ENCODE assay signal across 20 mouse cellular contexts in the genomic region with DNA sequence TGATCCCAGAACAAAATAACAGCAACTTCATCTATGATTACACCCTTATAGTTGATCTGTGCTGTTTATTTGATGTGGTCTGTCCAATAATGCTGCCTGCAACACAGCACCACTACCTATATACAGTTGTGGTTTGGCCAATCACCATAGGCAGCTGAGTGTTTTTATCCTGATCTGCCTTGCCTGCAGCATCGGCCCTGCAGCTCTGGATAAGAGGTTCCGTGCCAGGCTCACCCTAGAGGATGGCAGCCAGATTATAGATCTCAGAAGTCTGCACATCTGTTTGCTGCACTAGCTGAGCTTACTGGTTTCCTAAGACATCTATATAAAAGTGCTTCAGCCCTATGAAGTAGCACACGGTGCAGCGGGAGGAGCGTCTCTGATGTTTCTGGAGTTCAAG. TPM values are rescaled to one million over a fixed set of nuclear protein-coding genes. Genes with fewer than 3 reads are reported as not detected.
DNase-seq lines count a peak whose midpoint lies in the region; ATAC-seq and TF ChIP-seq lines count a peak whose summit lies in the region.
"Had no signal": no experiment of that assay in that cellular context is flagged by ENCODE, and none has a peak within 500 bp of the region (broad histone marks: within the 10 kb centered on the region; RNA-seq: fewer than 3 reads in every experiment).

No protein-coding gene starts in this region.

- H3K9ac ChIP-seq in MEL (ENCODE audit: control insufficient read depth, low read depth, low read length, poor library complexity, severe bottlenecking), result no peak overlapping the region
- no peak overlapping the region for H3K9ac ChIP-seq in liver, embryonic 15.5 days
- H3K9ac ChIP-seq: heart, embryonic 15.5 days had no signal

- H3K9me3 ChIP-seq in MEL (replicated peaks; ENCODE audit: insufficient read depth, low read length), result no peaks in the 10 kb centered on the region
- no peaks in the 10 kb centered on the region for H3K9me3 ChIP-seq in liver, embryonic 15.5 days (replicated peaks)
- no peaks in the 10 kb centered on the region for H3K9me3 ChIP-seq in heart, embryonic 10.5 days
- H3K9me3 ChIP-seq: heart, embryonic 15.5 days; hindbrain, embryonic 10.5 days had no signal

- H3K27me3 ChIP-seq in MEL (ENCODE audit: control insufficient read depth in 1 of 2, insufficient read depth in 2 of 2, low read length in 2 of 2), result no peaks in the 10 kb centered on the region
- H3K27me3 ChIP-seq in liver, embryonic 15.5 days, result no peaks in the 10 kb centered on the region
- no peaks in the 10 kb centered on the region for H3K27me3 ChIP-seq in heart, embryonic 10.5 days (ENCODE audit: insufficient read depth, poor library complexity, severe bottlenecking)
- H3K27me3 ChIP-seq: heart, embryonic 15.5 days; Patski had no signal

- ATAC-seq in erythroid progenitor cell, adult 5-6 weeks (replicated peaks; ENCODE audit: low FRiP score, poor library complexity, severe bottlenecking), result peak; percentile 89
- ATAC-seq in liver, embryonic 15.5 days (ENCODE audit: insufficient read depth), result peak; percentile 94
- ATAC-seq: hindbrain, postnatal 0 days; Patski had no signal

- H3K4me3 ChIP-seq in MEL (ENCODE audit: control insufficient read depth in 1 of 2, insufficient read depth in 1 of 2, low read depth in 2 of 2, low read length in 2 of 2), result no peak overlapping the region
- no peak overlapping the region for H3K4me3 ChIP-seq in liver, embryonic 15.5 days (replicated peaks)
- H3K4me3 ChIP-seq in heart, embryonic 10.5 days, result no peak overlapping the region
- H3K4me3 ChIP-seq: heart, embryonic 15.5 days; hindbrain, embryonic 10.5 days had no signal

- H3K36me3 ChIP-seq in MEL (ENCODE audit: control insufficient read depth in 1 of 2, insufficient read depth in 2 of 2, low read length in 2 of 2), result no peaks in the 10 kb centered on the region
- H3K36me3 ChIP-seq in liver, embryonic 15.5 days (replicated peaks), result no peaks in the 10 kb centered on the region
- H3K36me3 ChIP-seq in heart, embryonic 10.5 days, result no peaks in the 10 kb centered on the region
- H3K36me3 ChIP-seq: heart, embryonic 15.5 days; hindbrain, embryonic 10.5 days had no signal

- peak overlapping the region; percentile 27; the same call in 1 of the 2 replicates for H3K4me2 ChIP-seq in liver, embryonic 15.5 days
- H3K4me2 ChIP-seq: heart, embryonic 15.5 days had no signal

- no peak for TF ChIP-seq CTCF in MEL (IDR thresholded peaks at IDR 0.05 in 2 of 3, conservative IDR thresholded peaks at IDR 0.05 in 1 of 3; ENCODE audit: control insufficient read depth in 1 of 3, insufficient read depth in 1 of 3, low read depth in 2 of 3, low read length in 3 of 3, poor library complexity in 1 of 3, severe bottlenecking in 1 of 3)

- 0 out of 4 replicates have a peak, but pooled peaks cover 0 to 2% of the 10 kb centered on the region in 2 experiments for H3K4me1 ChIP-seq in MEL (ENCODE audit: control insufficient read depth in 1 of 2, insufficient read depth in 2 of 2, low read length in 2 of 2)
- peaks cover 12% of the 10 kb centered on the region for H3K4me1 ChIP-seq in liver, embryonic 15.5 days (replicated peaks)
- H3K4me1 ChIP-seq in heart, embryonic 10.5 days, result peaks cover 8% of the 10 kb centered on the region

- peak; percentile 56 to 75; a peak in 3 of 4 replicates for TF ChIP-seq EP300 in MEL (IDR thresholded peaks at IDR 0.05; ENCODE audit: low read depth in 1 of 2, low read length in 2 of 2)

- peak; percentile 36 for DNase-seq in MEL (ENCODE audit: low read depth, low spot score)
- DNase-seq in brain, adult 2 months (ENCODE audit: low read depth, low spot score), result peak; percentile 19
- DNase-seq in B cell, adult 2 months, result no peak
- no peak for DNase-seq in embryo, embryonic 10.5 days (ENCODE audit: low spot score)
- no peak for DNase-seq in heart, embryonic 10.5 days (ENCODE audit: low spot score)
- DNase-seq: adrenal gland, postnatal 10 days; cerebellum, adult 11-12 months; cerebellum, postnatal 14 days; heart, adult 11 months; kidney, adult 18-20 months; kidney, postnatal 14 days; lung, postnatal 14 days; retina, postnatal 1 day; thymus, postnatal 4 days had no signal

- TF ChIP-seq RAD21 in MEL (IDR thresholded peaks at IDR 0.05; ENCODE audit: low read depth, low read length), result no peak

- 43% methylated on average over 5 of the region's 5 CpGs for WGBS in liver, embryonic 15.5 days (ENCODE audit: insufficient replicate concordance)
- WGBS in heart, embryonic 10.5 days, result 82% methylated on average over 5 of the region's 5 CpGs

- no peak for TF ChIP-seq POLR2A in MEL (IDR thresholded peaks at IDR 0.05; ENCODE audit: control insufficient read depth in 1 of 2, insufficient read depth in 1 of 2, low read depth in 1 of 2, low read length in 2 of 2, poor library complexity in 1 of 2)

- no peaks in the 10 kb centered on the region; the same call in 1 of the 2 replicates for H3K79me2 ChIP-seq in MEL (ENCODE audit: control insufficient read depth, insufficient read depth, low read length, poor library complexity)

- H3K27ac ChIP-seq in MEL (ENCODE audit: control insufficient read depth, low read depth, low read length), result no peak overlapping the region
- H3K27ac ChIP-seq in liver, embryonic 15.5 days (replicated peaks), result no peak overlapping the region; the same call in 1 of the 2 replicates
- H3K27ac ChIP-seq in heart, embryonic 10.5 days, result no peak overlapping the region
- H3K27ac ChIP-seq: heart, embryonic 15.5 days; hindbrain, embryonic 10.5 days; hindbrain, postnatal 0 days had no signal

TF ChIP-seq in MEL, 35 proteins besides CTCF, POLR2A, EP300 and RAD21 (continues in another document):
- TF ChIP-seq MYC (IDR thresholded peaks at IDR 0.05; ENCODE audit: low read depth, low read length) (no peak), MYB (IDR thresholded peaks at IDR 0.05; ENCODE audit: low read depth, low read length) (no peak), MAZ (IDR thresholded peaks at IDR 0.05; ENCODE audit: low read depth, low read length) (no peak), ZNF384 (IDR thresholded peaks at IDR 0.05; ENCODE audit: low read depth, low read length) (no peak), NELFE (IDR thresholded peaks at IDR 0.05; ENCODE audit: low read depth, low read length) (no peak), ZC3H11A (IDR thresholded peaks at IDR 0.05; ENCODE audit: low read depth, low read length) (no peak), KAT2A (conservative IDR thresholded peaks at IDR 0.05; ENCODE audit: low read depth, low read length) (no peak), E2F4 (IDR thresholded peaks at IDR 0.05; ENCODE audit: borderline replicate concordance, low read depth, low read length) (no peak), CHD2 (IDR thresholded peaks at IDR 0.05; ENCODE audit: low read length) (no peak), USF2 (IDR thresholded peaks at IDR 0.05; ENCODE audit: borderline replicate concordance in 1 of 2, insufficient read depth in 1 of 2, low read depth in 1 of 2, low read length in 2 of 2) (no peak), MXI1 (IDR thresholded peaks at IDR 0.05; ENCODE audit: low read depth, low read length) (no peak), HCFC1 (IDR thresholded peaks at IDR 0.05; ENCODE audit: low read depth, low read length) (no peak), ZKSCAN1 (IDR thresholded peaks at IDR 0.05; ENCODE audit: low read depth, low read length) (no peak), NRF1 (IDR thresholded peaks at IDR 0.05; ENCODE audit: insufficient read depth, low read depth, low read length, poor library complexity, severe bottlenecking) (no peak), TAL1 (IDR thresholded peaks at IDR 0.05; ENCODE audit: low read length) (peak; percentile 45; the same call in 1 of the 2 replicates), TBP (IDR thresholded peaks at IDR 0.05; ENCODE audit: low read depth, low read length) (no peak), POLR2AphosphoS5 (IDR thresholded peaks at IDR 0.05; ENCODE audit: borderline replicate concordance, low read depth, low read length) (no peak), TCF12 (IDR thresholded peaks at IDR 0.05; ENCODE audit: low read depth, low read length) (peak; percentile 73; the same call in 1 of the 2 replicates), GATA1 (IDR thresholded peaks at IDR 0.05; ENCODE audit: low read depth, low read length) (peak; percentile 51; the same call in 1 of the 2 replicates), BHLHE40 (IDR thresholded peaks at IDR 0.05; ENCODE audit: borderline replicate concordance, low read depth, low read length) (no peak), GABPA (IDR thresholded peaks at IDR 0.05; ENCODE audit: low read depth, low read length) (no peak), MEF2A (IDR thresholded peaks at IDR 0.05; ENCODE audit: extremely low read depth, insufficient replicate concordance, low read depth, low read length, poor library complexity, severe bottlenecking) (no peak), ZMIZ1 (IDR thresholded peaks at IDR 0.05; ENCODE audit: low read depth, low read length) (no peak), UBTF (IDR thresholded peaks at IDR 0.05; ENCODE audit: borderline replicate concordance, insufficient read depth, low read depth, low read length) (no peak), JUND (IDR thresholded peaks at IDR 0.05; ENCODE audit: low read depth, low read length) (no peak), ELF1 (IDR thresholded peaks at IDR 0.05; ENCODE audit: low read depth, low read length) (no peak), SIN3A (IDR thresholded peaks at IDR 0.05; ENCODE audit: low read length) (0 out of 2 replicates have a peak, but pooled peaks have one; percentile 18), MAFK (IDR thresholded peaks at IDR 0.05; ENCODE audit: borderline replicate concordance, low read depth, low read length) (no peak), ETS1 (IDR thresholded peaks at IDR 0.05; ENCODE audit: low read depth, low read length) (peak; percentile 52; the same call in 1 of the 2 replicates), SMC3 (IDR thresholded peaks at IDR 0.05; ENCODE audit: low read depth, low read length) (no peak), CHD1 (IDR thresholded peaks at IDR 0.05; ENCODE audit: low read depth, low read length) (no peak), POLR2AphosphoS2 (IDR thresholded peaks at IDR 0.05; ENCODE audit: low read length) (no peak), MAX (IDR thresholded peaks at IDR 0.05; ENCODE audit: low read length) (no peak), USF1 (IDR thresholded peaks at IDR 0.05; ENCODE audit: low read depth, low read length) (no peak)

RNA-seq across cellular contexts. Expression of gene Wars2, which starts 32.3 kb away (rescaled TPM):
- total RNA-seq in MEL (2012; rRNA removed), result 7.6 and 8.8 TPM in 2 replicates
- polyA plus RNA-seq in MEL (2012; ENCODE audit: insufficient read depth in 1 of 2, insufficient read length in 2 of 2, low read depth in 1 of 2, low replicate concordance in 2 of 2, missing spikeins in 1 of 2), result 10 to 100 TPM in 1 of 2 experiments, not detected in 1; 11.4 TPM
- 2.1 and 3.2 TPM in 2 replicates for total RNA-seq in erythroid progenitor cell, adult 5-6 weeks (2015; ENCODE audit: low replicate concordance)
- total RNA-seq in erythroid progenitor cell, adult 5-6 weeks (2017; ENCODE audit: low replicate concordance), result 0.61 and 2.1 TPM in 2 replicates
- polyA plus RNA-seq in liver, embryonic 15.5 days (2015; fragmentation: Nextera tagmentation; extraction: Ambion mirVana), result 2.8 and 3.2 TPM in 2 replicates
- 6.9 and 8.2 TPM in 2 replicates for polyA plus RNA-seq in heart, embryonic 10.5 days (2016; fragmentation: Nextera tagmentation; extraction: Ambion mirVana)

Comparison
In these comparisons a context has a peak if more than half of its experiments do, and no peak if none do; other contexts are left out.
1. DNase-seq: peak in MEL (single experiment) and brain, adult 2 months (single experiment); none in B cell, adult 2 months (0 of 2), embryo, embryonic 10.5 days (single experiment) and heart, embryonic 10.5 days (single experiment).